Mouse (Mus musculus) liver, embryonic 12.5 days (tissue): ENCODE data around the gene C9orf72. TPM values are rescaled to one million over a fixed set of nuclear protein-coding genes. Genes with fewer than 3 reads are reported as not detected.
"Not testable (repeated sequence)": the region's sequence is repeated elsewhere in the genome, so short reads cannot be mapped to it uniquely, and the experiment has no call there.

Experiments
- ATAC-seq: fragments of 200-750 bp; cut with Nextera tagmentation; 2 replicates; pipeline ENCODE4 v1.8.0; 2017; ENCODE audit warnings: moderate number of reproducible peaks, mild to moderate bottlenecking, moderate library complexity
- H3K27ac ChIP-seq: fragments of 300-500 bp; sonication (generic); 2 replicates; pipeline ENCODE4 v1.5.1; 2016; ENCODE audit warnings: mild to moderate bottlenecking
- H3K27me3 ChIP-seq: fragments of 300-500 bp; sonication (generic); replicated peaks from 2 replicates; pipeline ENCODE4 v1.6.1; 2016; ENCODE audit warnings: mild to moderate bottlenecking, moderate library complexity
- H3K36me3 ChIP-seq: fragments of 300-500 bp; sonication (generic); 2 replicates; pipeline ENCODE4 v1.6.1; 2016; ENCODE audit warnings: mild to moderate bottlenecking, moderate library complexity
- H3K4me1 ChIP-seq: fragments of 300-500 bp; sonication (generic); 2 replicates; pipeline ENCODE4 v1.6.1; 2016
- H3K4me2 ChIP-seq: fragments of 300-500 bp; sonication (generic); 2 replicates; pipeline ENCODE4 v1.6.1; 2016; ENCODE audit warnings: mild to moderate bottlenecking, moderate library complexity
- H3K4me3 ChIP-seq: fragments of 300-500 bp; sonication (generic); 2 replicates; pipeline ENCODE4 v1.5.1; 2016; ENCODE audit warnings: mild to moderate bottlenecking, moderate library complexity
- H3K9ac ChIP-seq: fragments of 300-500 bp; sonication (generic); 2 replicates; pipeline ENCODE4 v1.6.1; 2016; ENCODE audit warnings: mild to moderate bottlenecking, moderate library complexity
- H3K9me3 ChIP-seq: fragments of 300-500 bp; sonication (generic); replicated peaks from 2 replicates; pipeline ENCODE4 v1.6.1; 2016; ENCODE audit warnings: mild to moderate bottlenecking, moderate library complexity
- WGBS: fragments of 180-500 bp; shearing (Covaris S2); methylation state at CpG from one replicate; pipeline ENCODE4 v1.1.7; 2016; ENCODE audit not compliant: insufficient replicate concordance; 5-methylcytosine and 5-hydroxymethylcytosine counted together
- polyA plus RNA-seq: library from polyadenylated mRNA; unstranded; fragments of >200 nt; fragmentation: Nextera tagmentation; extraction: Ambion mirVana; gene quantifications from 2 replicates; pipeline ENCODE4 v1.2.1, GENCODE M21; 2016

Gene C9orf72
- 3.4 and 4.8 TPM in 2 replicates for polyA plus RNA-seq

DNA sequence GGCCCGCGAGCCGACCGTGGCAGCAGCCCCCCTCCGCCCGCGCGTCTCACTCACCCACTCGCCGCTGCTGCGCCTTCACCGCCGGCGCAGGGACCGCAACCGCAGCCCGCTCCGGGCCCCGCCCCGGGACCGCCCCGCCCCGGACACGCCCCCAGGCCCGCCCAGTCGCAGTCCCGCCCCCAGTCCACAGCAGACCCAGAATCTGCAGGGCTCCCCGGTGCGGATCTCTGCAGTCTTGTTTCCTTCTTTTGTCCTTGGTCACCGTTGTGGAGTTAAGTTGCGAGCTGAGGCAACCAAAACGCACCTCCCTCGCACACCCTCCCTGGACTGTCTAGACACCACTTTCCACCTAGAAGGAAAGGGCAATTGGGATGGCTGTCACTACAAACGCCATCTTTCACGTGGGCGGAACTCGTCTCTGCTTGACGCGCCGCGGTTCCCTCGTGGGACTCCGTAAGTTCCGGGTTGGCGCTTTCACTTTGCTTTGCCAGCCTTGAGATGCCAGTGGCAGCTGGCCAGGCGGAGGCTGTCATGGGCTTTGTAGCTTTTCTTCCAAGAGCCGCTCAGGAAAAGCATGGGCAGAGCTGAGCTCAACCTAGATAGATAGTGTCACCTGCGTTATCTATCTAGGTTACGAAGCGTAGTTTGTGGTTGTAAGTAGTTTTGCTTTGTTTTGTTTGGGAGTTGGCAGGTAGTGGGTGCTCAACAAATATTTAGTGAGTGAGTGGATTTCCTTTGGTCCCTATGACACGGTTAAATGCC, at the start of gene C9orf72:
C9orf72 (minus strand) TSS at position 442 of the 762 bp plus-strand sequence.
- Histone ChIP-seq H3K4me3 (peak within 1 kb of the TSS; percentile 77), H3K27me3 (no peaks in the 10 kb centered on the region), H3K27ac (peak within 1 kb of the TSS; percentile 74), H3K9ac (peak within 1 kb of the TSS; percentile 81), H3K4me1 (peaks cover 25% of the 10 kb centered on the region), H3K36me3 (no peaks in the 10 kb centered on the region), H3K4me2 (peak within 1 kb of the TSS; percentile 96), H3K9me3 (no peaks in the 10 kb centered on the region)
- peak; percentile 96 for ATAC-seq
- WGBS: under 1% methylated on average over 51 of the region's 51 CpGs

DNA sequence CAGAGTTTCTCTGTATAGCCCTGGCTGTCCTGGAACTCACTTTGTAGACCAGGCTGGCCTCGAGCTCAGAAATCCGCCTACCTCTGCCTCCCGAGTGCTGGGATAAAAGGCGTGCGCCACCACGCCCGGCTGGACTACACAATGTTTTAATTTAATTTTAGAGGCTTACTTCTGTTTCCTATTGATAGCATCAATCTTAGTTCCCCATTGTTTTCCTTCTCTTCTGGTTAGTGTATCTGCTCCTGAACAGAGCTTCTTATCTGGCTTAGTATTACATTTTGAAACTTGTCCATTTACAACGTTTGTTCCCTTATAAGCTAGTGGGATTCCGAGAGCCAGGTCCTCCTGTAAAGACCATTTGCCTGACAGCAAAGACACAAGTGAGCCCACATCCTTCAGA, 33.0 kb upstream of the C9orf72 start:
- Histone ChIP-seq H3K4me1 (peaks cover 7% of the 10 kb centered on the region), H3K9me3 (no peaks in the 10 kb centered on the region), H3K9ac (no peak overlapping the region), H3K4me3 (no peak overlapping the region), H3K27ac (no peak overlapping the region), H3K36me3 (no peaks in the 10 kb centered on the region), H3K27me3 (no peaks in the 10 kb centered on the region), H3K4me2 (no peak overlapping the region)
- ATAC-seq: peak; percentile 40; the same call in 1 of the 2 replicates
- WGBS: 19% methylated on average over 9 of the region's 9 CpGs

DNA sequence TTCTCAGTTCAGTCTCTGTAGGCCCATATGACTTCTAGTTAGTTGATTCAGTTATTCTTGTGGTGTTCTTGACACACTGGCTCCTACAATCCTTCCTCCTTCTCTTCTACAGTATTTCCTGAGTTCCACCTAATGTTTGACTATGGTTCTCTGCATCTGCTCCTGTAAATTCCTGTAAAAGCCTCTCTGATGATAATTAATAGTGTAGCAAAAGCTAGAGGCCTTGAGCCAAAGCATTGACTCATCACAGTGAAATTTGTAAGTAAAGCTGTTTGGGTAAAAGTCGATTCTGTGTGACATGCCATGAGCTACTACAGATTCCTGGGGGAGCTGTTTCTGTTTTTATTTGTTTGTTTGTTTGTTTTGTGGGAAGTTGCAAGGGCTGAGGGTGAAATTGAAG, 18.0 kb upstream of the C9orf72 start:
- H3K27me3 ChIP-seq: no peaks in the 10 kb centered on the region
- H3K9me3 ChIP-seq: no peaks in the 10 kb centered on the region
- no peak overlapping the region for H3K4me2 ChIP-seq
- no peak overlapping the region for H3K9ac ChIP-seq
- H3K4me3 ChIP-seq: no peak overlapping the region
- no peak for ATAC-seq
- no peaks in the 10 kb centered on the region for H3K36me3 ChIP-seq
- 53% methylated on average over 1 of the region's 1 CpGs for WGBS
- no peak overlapping the region for H3K27ac ChIP-seq
- H3K4me1 ChIP-seq: no peaks in the 10 kb centered on the region

DNA sequence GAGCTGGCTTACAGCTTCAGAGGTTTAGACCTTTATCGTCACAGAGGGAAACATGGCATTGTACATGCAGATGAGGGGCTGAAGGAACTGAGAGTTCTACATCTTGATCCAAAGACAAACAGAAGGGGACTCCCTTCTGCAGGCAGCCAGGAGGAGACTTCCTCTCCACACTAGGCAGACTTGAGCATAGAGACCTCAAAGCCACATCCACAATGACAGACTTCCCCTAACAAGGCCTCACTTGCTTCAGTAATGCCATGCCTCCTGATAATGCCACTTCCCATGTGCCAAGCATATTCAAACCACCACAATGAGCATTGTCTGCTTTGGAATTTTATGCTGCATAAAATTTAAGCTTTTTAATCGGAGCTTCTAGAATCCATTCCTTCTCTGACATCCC, 15.8 kb upstream of the C9orf72 start:
- WGBS: 53% methylated on average over 2 of the region's 2 CpGs
- Histone ChIP-seq H3K9me3 (no peaks in the 10 kb centered on the region), H3K4me3 (no peak overlapping the region), H3K27me3 (no peaks in the 10 kb centered on the region), H3K27ac (no peak overlapping the region), H3K4me2 (no peak overlapping the region), H3K36me3 (no peaks in the 10 kb centered on the region), H3K4me1 (no peaks in the 10 kb centered on the region), H3K9ac (no peak overlapping the region)
- no peak for ATAC-seq

DNA sequence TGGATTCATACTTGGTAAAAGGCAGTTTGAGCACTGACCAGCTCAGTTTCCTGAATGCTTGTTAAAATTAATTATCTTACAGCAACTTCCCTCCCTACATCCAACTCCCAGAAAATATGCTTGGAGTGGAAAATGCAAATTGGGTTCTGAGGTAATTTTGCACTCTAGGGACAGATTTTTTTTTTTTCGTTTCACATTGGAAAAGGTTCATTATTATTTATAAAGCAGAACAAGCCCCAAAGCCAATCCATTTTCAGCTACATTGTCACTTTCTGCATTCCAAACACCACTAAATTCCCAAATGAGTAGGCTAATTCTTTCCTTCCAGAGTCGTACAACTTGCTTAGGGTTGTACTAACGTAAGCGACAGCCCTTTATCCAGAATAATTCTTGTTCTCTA, 12.7 kb upstream of the C9orf72 start:
- no peak overlapping the region for H3K4me2 ChIP-seq
- H3K9ac ChIP-seq: no peak overlapping the region
- 78% methylated on average over 4 of the region's 4 CpGs for WGBS
- no peaks in the 10 kb centered on the region for H3K9me3 ChIP-seq
- H3K27ac ChIP-seq: no peak overlapping the region
- no peak for ATAC-seq
- no peaks in the 10 kb centered on the region for H3K27me3 ChIP-seq
- H3K4me3 ChIP-seq: no peak overlapping the region
- H3K36me3 ChIP-seq: no peaks in the 10 kb centered on the region
- H3K4me1 ChIP-seq: peaks cover 8% of the 10 kb centered on the region; the same call in 1 of the 2 replicates

- H3K27me3 ChIP-seq, H3K9me3 ChIP-seq, H3K4me3 ChIP-seq, H3K4me2 ChIP-seq, ATAC-seq, H3K27ac ChIP-seq, H3K4me1 ChIP-seq, H3K9ac ChIP-seq, H3K36me3 ChIP-seq: not testable (repeated sequence)
- 71% methylated on average over 3 of the region's 3 CpGs for WGBS
These were observed 12.3 kb upstream of the C9orf72 start for GRCm38 (mm10) chr4:35238240-35238639.

DNA sequence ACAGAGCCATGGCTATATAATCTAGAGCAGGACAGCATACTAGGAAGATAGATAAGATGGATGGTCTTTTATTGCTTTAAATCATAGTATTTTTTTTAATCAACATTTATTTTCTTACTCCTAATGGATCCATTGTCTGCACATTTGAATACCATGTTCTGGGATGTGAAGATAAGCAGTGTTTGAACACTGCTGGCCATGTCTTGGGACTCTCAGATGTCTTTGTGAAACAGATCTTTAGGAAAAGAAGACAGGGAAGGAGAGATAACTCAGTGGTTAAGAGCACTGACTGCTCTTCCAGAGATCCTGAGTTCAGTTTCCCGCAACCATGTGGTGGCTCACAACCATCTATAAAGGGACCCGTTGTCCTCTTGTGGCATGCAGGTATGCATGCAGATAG, 10.3 kb upstream of the C9orf72 start:
- Histone ChIP-seq H3K36me3 (no peaks in the 10 kb centered on the region), H3K4me3 (no peak overlapping the region), H3K27ac (no peak overlapping the region), H3K9me3 (no peaks in the 10 kb centered on the region), H3K27me3 (no peaks in the 10 kb centered on the region), H3K9ac (no peak overlapping the region), H3K4me1 (peaks cover 8% of the 10 kb centered on the region; the same call in 1 of the 2 replicates), H3K4me2 (no peak overlapping the region)
- ATAC-seq: no peak
- WGBS: 60% methylated on average over 2 of the region's 2 CpGs

DNA sequence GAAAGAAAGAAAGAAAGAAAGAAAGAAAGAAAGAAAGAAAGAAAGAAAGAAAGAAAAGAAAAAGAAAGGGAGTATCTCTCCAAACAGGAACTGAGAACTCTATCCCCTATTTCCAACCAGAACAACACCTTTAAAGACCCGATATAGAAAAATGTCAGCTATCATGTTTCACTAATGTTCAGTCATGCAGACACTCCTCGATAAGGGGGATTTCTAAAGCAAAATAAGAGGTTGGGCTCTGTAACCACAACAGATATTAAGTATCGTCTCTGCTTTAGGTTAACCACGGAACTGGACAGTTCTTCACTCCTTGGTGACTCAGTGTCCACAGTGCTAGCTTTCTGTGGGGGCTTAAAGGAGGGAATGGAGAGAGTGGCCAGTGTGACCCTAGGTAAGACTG, 2.3 kb upstream of the C9orf72 start:
- no peaks in the 10 kb centered on the region for H3K9me3 ChIP-seq
- no peak overlapping the region for H3K4me3 ChIP-seq
- WGBS: 36% methylated on average over 4 of the region's 4 CpGs
- no peaks in the 10 kb centered on the region for H3K27me3 ChIP-seq
- peaks cover 18% of the 10 kb centered on the region for H3K4me1 ChIP-seq
- H3K36me3 ChIP-seq: no peaks in the 10 kb centered on the region
- ATAC-seq: no peak
- H3K27ac ChIP-seq: no peak overlapping the region
- H3K9ac ChIP-seq: no peak overlapping the region
- H3K4me2 ChIP-seq: no peak overlapping the region

- 9% methylated on average over 9 of the region's 9 CpGs for WGBS
- Histone ChIP-seq H3K4me3 (peak overlapping the region; percentile 77), H3K27me3 (no peaks in the 10 kb centered on the region), H3K4me2 (peak overlapping the region; percentile 96), H3K4me1 (peaks cover 19% of the 10 kb centered on the region), H3K36me3 (no peaks in the 10 kb centered on the region), H3K9me3 (no peaks in the 10 kb centered on the region), H3K9ac (peak overlapping the region; percentile 81), H3K27ac (peak overlapping the region; percentile 74)
- ATAC-seq: peak; percentile 28
These were observed 569 bp upstream of the C9orf72 start for GRCm38 (mm10) chr4:35226496-35226992.

- no peaks in the 10 kb centered on the region for H3K27me3 ChIP-seq
- H3K4me3 ChIP-seq: peak overlapping the region; percentile 77
- H3K9me3 ChIP-seq: no peaks in the 10 kb centered on the region
- no peaks in the 10 kb centered on the region for H3K36me3 ChIP-seq
- H3K27ac ChIP-seq: peak overlapping the region; percentile 74; the same call in 1 of the 2 replicates
- ATAC-seq: peak; percentile 35
- peak overlapping the region; percentile 96 for H3K4me2 ChIP-seq
- H3K9ac ChIP-seq: peak overlapping the region; percentile 81
- 2% methylated on average over 40 of the region's 40 CpGs for WGBS
- peaks cover 31% of the 10 kb centered on the region for H3K4me1 ChIP-seq
These were observed 738 bp downstream of the C9orf72 start for GRCm38 (mm10) chr4:35225141-35225733.

DNA sequence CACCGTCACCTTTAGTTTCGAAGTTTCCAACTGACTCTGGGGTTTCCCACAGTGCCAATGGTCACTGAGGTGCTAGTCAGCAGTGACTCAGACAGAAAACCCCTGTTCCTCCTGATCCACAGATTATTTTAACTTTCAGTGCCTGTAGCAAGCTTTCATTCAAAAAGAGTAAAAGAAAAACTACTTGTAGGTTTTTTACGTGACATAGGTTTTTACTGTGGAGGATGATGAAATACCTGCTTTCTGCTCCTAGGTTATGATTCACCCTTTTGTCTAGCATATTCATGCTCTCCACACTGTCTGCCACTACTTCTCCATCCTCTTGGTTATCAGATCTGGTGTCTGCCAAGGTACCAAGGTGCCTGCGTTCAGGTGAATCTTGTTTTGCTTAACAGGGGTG, 1.9 kb downstream of the C9orf72 start:
- H3K4me2 ChIP-seq: peak overlapping the region; percentile 96; the same call in 1 of the 2 replicates
- H3K9ac ChIP-seq: no peak overlapping the region
- peaks cover 39% of the 10 kb centered on the region for H3K4me1 ChIP-seq
- no peaks in the 10 kb centered on the region for H3K9me3 ChIP-seq
- H3K36me3 ChIP-seq: no peaks in the 10 kb centered on the region
- no peak overlapping the region for H3K27ac ChIP-seq
- H3K4me3 ChIP-seq: no peak overlapping the region
- 79% methylated on average over 4 of the region's 4 CpGs for WGBS
- no peaks in the 10 kb centered on the region for H3K27me3 ChIP-seq
- ATAC-seq: no peak

DNA sequence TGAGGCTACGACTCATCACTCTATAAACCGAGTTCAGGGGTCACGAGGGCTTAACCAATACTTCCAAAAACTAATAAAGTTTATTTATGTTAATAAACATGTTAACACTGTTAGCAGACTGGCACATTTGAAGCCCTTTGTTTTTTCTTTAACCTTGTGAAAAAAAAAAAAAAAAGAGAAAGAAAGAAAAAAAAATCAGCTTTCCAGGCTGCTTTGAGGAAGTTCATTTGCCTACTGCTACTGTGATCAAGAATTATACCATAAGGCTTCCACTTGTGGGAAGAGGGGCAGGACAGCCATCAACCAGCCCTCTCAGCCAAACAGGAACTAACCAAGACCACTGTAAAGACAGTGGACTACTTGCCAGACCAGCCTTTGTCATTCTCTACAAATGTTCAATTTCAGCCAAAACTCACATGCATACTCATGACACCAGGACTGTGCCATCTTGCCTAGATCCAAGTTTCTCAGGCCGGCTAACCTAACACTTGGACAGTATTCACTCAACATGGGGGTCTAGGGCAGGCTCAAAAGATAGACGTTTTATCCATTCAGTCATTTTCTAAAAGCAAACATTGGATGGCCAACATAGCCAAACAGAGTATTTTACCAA, 2.5 kb downstream of the C9orf72 start:
- H3K36me3 ChIP-seq: no peaks in the 10 kb centered on the region
- no peak overlapping the region for H3K9ac ChIP-seq
- H3K4me3 ChIP-seq: no peak overlapping the region
- no peaks in the 10 kb centered on the region for H3K9me3 ChIP-seq
- no peak overlapping the region for H3K27ac ChIP-seq
- no peak for ATAC-seq
- no peaks in the 10 kb centered on the region for H3K27me3 ChIP-seq
- 62% methylated on average over 5 of the region's 5 CpGs for WGBS
- H3K4me1 ChIP-seq: peaks cover 39% of the 10 kb centered on the region
- H3K4me2 ChIP-seq: no peak overlapping the region
